Mouse (Mus musculus) large intestine, adult 2 months (tissue): ENCODE results near the gene Pla2g6. TPM values are rescaled to one million over a fixed set of nuclear protein-coding genes. Genes with fewer than 3 reads are reported as not detected.

Source experiments
- DNase-seq: peaks from one replicate; pipeline ENCODE4 v3.0.0-alpha.2; 2012; ENCODE audit warnings: low read depth, low spot score
- WGBS: fragments of 180-500 bp; shearing (Covaris S2); methylation state at CpG from one replicate; pipeline ENCODE4 v1.1.7; 2018; 5-methylcytosine and 5-hydroxymethylcytosine counted together
- polyA plus RNA-seq: library from polyadenylated mRNA; depleted of rRNA; stranded (reverse); fragments of >200 nt; gene quantifications from 2 replicates; pipeline ENCODE4 v1.2.3, GENCODE M21; 2012

Gene Pla2g6
- polyA plus RNA-seq, 1 experiment, result 16.5 TPM

GRCm38 (mm10) chr15:79325742-79326141 lies 2.4 kb downstream of the Pla2g6 start:
- 63% methylated on average over 3 of the region's 3 CpGs for WGBS
- DNase-seq, result no peak

GRCm38 (mm10) chr15:79324373-79324772 lies 3.8 kb downstream of the Pla2g6 start:
- DNase-seq, result no peak
- 69% methylated on average over 3 of the region's 3 CpGs for WGBS

GRCm38 (mm10) chr15:79323791-79324155 lies 4.4 kb downstream of the Pla2g6 start:
- no peak for DNase-seq
- 48% methylated on average over 4 of the region's 4 CpGs for WGBS

GRCm38 (mm10) chr15:79322991-79323790 lies 5.0 kb downstream of the Pla2g6 start:
- 46% methylated on average over 6 of the region's 6 CpGs for WGBS
- DNase-seq, result no peak

GRCm38 (mm10) chr15:79322281-79322990 lies 5.8 kb downstream of the Pla2g6 start:
- no peak for DNase-seq
- 34% methylated on average over 11 of the region's 11 CpGs for WGBS

GRCm38 (mm10) chr15:79321733-79322190 lies 6.4 kb downstream of the Pla2g6 start:
- 32% methylated on average over 5 of the region's 5 CpGs for WGBS

GRCm38 (mm10) chr15:79313848-79314369 lies 14.3 kb downstream of the Pla2g6 start:
- no peak for DNase-seq
- WGBS, result 59% methylated on average over 8 of the region's 8 CpGs

More at GRCm38 (mm10) chr15:79321733-79322190, 6.4 kb downstream of the Pla2g6 start:
- DNase-seq, result no peak

GRCm38 (mm10) chr15:79307861-79308260 lies 20.3 kb downstream of the Pla2g6 start:
- WGBS, result 75% methylated on average over 4 of the region's 4 CpGs
- DNase-seq, result no peak

- 82% methylated on average over 23 of the region's 23 CpGs for WGBS
- DNase-seq, result no peak
Observed at GRCm38 (mm10) chr15:79306043-79306637, 22.1 kb downstream of the Pla2g6 start.

GRCm38 (mm10) chr15:79304832-79305231 lies 23.4 kb downstream of the Pla2g6 start:
- 83% methylated on average over 4 of the region's 5 CpGs for WGBS
- no peak for DNase-seq

GRCm38 (mm10) chr15:79303725-79304124 lies 24.5 kb downstream of the Pla2g6 start:
- no peak for DNase-seq
- 91% methylated on average over 8 of the region's 8 CpGs for WGBS

GRCm38 (mm10) chr15:79299563-79300155 lies 28.5 kb downstream of the Pla2g6 start:
- 66% methylated on average over 2 of the region's 2 CpGs for WGBS
- no peak for DNase-seq

GRCm38 (mm10) chr15:79298553-79298952 lies 29.6 kb downstream of the Pla2g6 start:
- DNase-seq, result no peak
- 91% methylated on average over 6 of the region's 6 CpGs for WGBS

- 82% methylated on average over 9 of the region's 9 CpGs for WGBS
- DNase-seq, result no peak
Observed at GRCm38 (mm10) chr15:79292779-79293178, 35.4 kb downstream of the Pla2g6 start.

- DNase-seq, result no peak
- 80% methylated on average over 3 of the region's 3 CpGs for whole genome bisulfite sequencing
Observed at GRCm38 (mm10) chr15:79290340-79290739, 37.9 kb downstream of the Pla2g6 start.

- 84% methylated on average over 12 of the region's 12 CpGs for WGBS
- DNase-seq, result no peak
Observed at GRCm38 (mm10) chr15:79289441-79289840, 38.7 kb downstream of the Pla2g6 start.

- DNase-seq, result no peak
- WGBS, result 77% methylated on average over 3 of the region's 3 CpGs
Observed at GRCm38 (mm10) chr15:79288387-79288786, 39.8 kb downstream of the Pla2g6 start.

GRCm38 (mm10) chr15:79287091-79287490 lies 41.1 kb downstream of the Pla2g6 start:
- WGBS, result 88% methylated on average over 7 of the region's 7 CpGs
- DNase-seq, result no peak

GRCm38 (mm10) chr15:79286141-79286540 lies 42.0 kb downstream of the Pla2g6 start:
- no peak for DNase-seq
- 37% methylated on average over 7 of the region's 7 CpGs for WGBS

- 33% methylated on average over 10 of the region's 10 CpGs for whole genome bisulfite sequencing
- DNase-seq, result no peak
Observed at GRCm38 (mm10) chr15:79285399-79285798, 42.8 kb downstream of the Pla2g6 start, which contains the start of gene Baiap2l2. Gene Baiap2l2 (minus strand): TSS chr15:79285537.
